Mouse (Mus musculus): Measurements from ENCODE around the gene Gm8720. TPM values are rescaled to one million over a fixed set of nuclear protein-coding genes. Genes with fewer than 3 reads are reported as not detected.

Gm8720 gene
- polyA plus RNA-seq (2017; shearing (Covaris generic)): not detected

GRCm38 (mm10) chr7:23067356-23067755, at the start of gene Gm8720:
Gene Gm8720 (minus strand): TSS chr7:23067456.

GRCm38 (mm10) chr7:23055240-23055639, 12.0 kb downstream of the Gm8720 start, which contains the start of gene Vmn1r163:
Gene Vmn1r163 (plus strand): TSS chr7:23055540.

DNA sequence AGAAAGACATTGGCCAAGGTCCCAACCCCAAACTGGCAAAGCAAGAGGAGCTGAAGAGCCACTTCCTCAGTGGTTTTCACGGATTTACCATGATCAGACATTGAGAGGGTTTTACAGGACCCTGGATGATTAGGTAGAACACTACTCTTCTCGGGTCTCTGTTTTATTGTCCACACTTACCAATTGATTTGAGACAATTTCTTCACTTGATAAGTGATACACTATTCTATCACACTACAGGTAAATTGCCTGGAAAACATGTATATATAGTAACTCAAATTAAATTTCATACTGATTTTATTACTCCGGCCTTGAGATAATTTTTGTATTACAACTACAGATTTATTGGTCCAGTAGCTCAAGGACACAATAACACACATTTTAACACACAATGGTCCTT, 47.4 kb downstream of the Gm8720 start, which contains the start of gene Gm4216:
Gene Gm4216 (minus strand): TSS at position 101 of the 400 bp plus-strand sequence.

Other genes with a start within 250 kb of the Gm8720 start
- under 1 TPM in 1 of 2 experiments, not detected in 1; 0.67 TPM for gene Vmn1r159, start 223.9 kb downstream of the Gm8720 start, polyA plus RNA-seq (2017; shearing (Covaris generic))
- not detected for gene Vmn1r160, start 196.2 kb downstream of the Gm8720 start, polyA plus RNA-seq (2017; shearing (Covaris generic))
- not detected for gene Gm4214, start 82.8 kb downstream of the Gm8720 start, polyA plus RNA-seq (2017; shearing (Covaris generic))
- gene Gm4216, start 47.5 kb downstream of the Gm8720 start, polyA plus RNA-seq (2017; shearing (Covaris generic)): not detected
- 1 to 10 TPM in 1 of 2 experiments, not detected in 1; 1.7 TPM for gene Vmn1r163, start 11.9 kb downstream of the Gm8720 start, polyA plus RNA-seq (2017; shearing (Covaris generic))
- 1 to 10 TPM in 1 of 2 experiments, under 1 TPM in 1; 0.11 to 1.3 TPM for gene Gm10662, start 77.0 kb upstream of the Gm8720 start, polyA plus RNA-seq (2017; shearing (Covaris generic))
- gene Vmn1r165, start 149.9 kb upstream of the Gm8720 start, polyA plus RNA-seq (2017; shearing (Covaris generic)): under 1 TPM in 1 of 2 experiments, not detected in 1; 0.32 TPM
- under 1 TPM in 1 of 2 experiments, not detected in 1; 0.34 TPM for gene Vmn1r166, start 184.2 kb upstream of the Gm8720 start, polyA plus RNA-seq (2017; shearing (Covaris generic))
- not detected for gene Gm6902, start 211.4 kb upstream of the Gm8720 start, polyA plus RNA-seq (2017; shearing (Covaris generic))
- under 1 TPM; 0.19 to 0.93 TPM for gene Nlrp4e, start 233.7 kb upstream of the Gm8720 start, polyA plus RNA-seq (2017; shearing (Covaris generic))

Measured in inflammation-experienced regulatory T-cells (primary cell).